Mouse (Mus musculus) ES-Bruce4 (cell line): ENCODE results near the gene Mrps27. TPM values are rescaled to one million over a fixed set of nuclear protein-coding genes. Genes with fewer than 3 reads are reported as not detected.

Experiments
- H3K27ac ChIP-seq: 2 replicates; pipeline ENCODE4 v1.5.1; 2012; ENCODE audit warnings: low read length, inconsistent platforms; ENCODE audit not compliant: insufficient read depth
- H3K27me3 ChIP-seq: 2 replicates; pipeline ENCODE4 v1.6.1; 2012; ENCODE audit warnings: mild to moderate bottlenecking, low read length, inconsistent platforms; ENCODE audit not compliant: control insufficient read depth, poor library complexity, insufficient read depth, severe bottlenecking
- H3K36me3 ChIP-seq: 2 replicates; pipeline ENCODE4 v1.6.1; 2012; ENCODE audit warnings: inconsistent platforms, mild to moderate bottlenecking, low read length, moderate library complexity; ENCODE audit not compliant: control insufficient read depth, poor library complexity, insufficient read depth, severe bottlenecking
- H3K4me1 ChIP-seq: one replicate; pipeline ENCODE4 v1.8.1; 2011; ENCODE audit warnings: low read length; ENCODE audit not compliant: control insufficient read depth, insufficient read depth
- H3K4me3 ChIP-seq: 2 replicates; pipeline ENCODE4 v1.5.1; 2011; ENCODE audit warnings: low read depth, mild to moderate bottlenecking, low read length
- H3K9ac ChIP-seq: 2 replicates; pipeline ENCODE4 v1.6.1; 2012; ENCODE audit warnings: low read depth, mild to moderate bottlenecking, inconsistent platforms; ENCODE audit not compliant: poor library complexity, severe bottlenecking
- H3K9me3 ChIP-seq: replicated peaks from 2 replicates; pipeline ENCODE4 v1.6.1; 2012; ENCODE audit warnings: mild to moderate bottlenecking, low read length, inconsistent platforms; ENCODE audit not compliant: control insufficient read depth, poor library complexity, insufficient read depth, severe bottlenecking
- CTCF ChIP-seq: IDR thresholded peaks from one replicate; pipeline ENCODE4 v1.8.1; 2011; ENCODE audit warnings: low read depth, low read length
- EP300 ChIP-seq: IDR thresholded peaks from 2 replicates; pipeline ENCODE4 v1.6.1; 2011; ENCODE audit warnings: low read depth, low read length; ENCODE audit not compliant: insufficient read depth
- POLR2A ChIP-seq: IDR thresholded peaks from one replicate; pipeline ENCODE4 v1.8.1; 2011; ENCODE audit warnings: low read length; ENCODE audit not compliant: insufficient read depth
- polyA plus RNA-seq: library from polyadenylated mRNA; stranded (reverse); fragments of >200 nt; gene quantifications from 2 replicates; pipeline ENCODE4 v1.2.4, GENCODE M21; 2011; ENCODE audit warnings: low read depth; ENCODE audit not compliant: missing spikeins, insufficient read depth, insufficient read length

Mrps27 gene
- polyA plus RNA-seq, 1 experiment, result 63.1 TPM

- Histone ChIP-seq H3K4me3 (no peak overlapping the region), H3K27ac (no peak overlapping the region), H3K27me3 (no peaks in the 10 kb centered on the region), H3K9me3 (no peaks in the 10 kb centered on the region), H3K4me1 (peaks cover 3% of the 10 kb centered on the region), H3K9ac (no peak overlapping the region), H3K36me3 (peaks cover 9% of the 10 kb centered on the region)
- TF ChIP-seq EP300 (no peak), POLR2A (no peak), CTCF (no peak)
Measured at GRCm38 (mm10) chr13:99412477-99413080, 68.0 kb downstream of the Mrps27 start.

- no peaks in the 10 kb centered on the region for H3K27me3 ChIP-seq
- TF ChIP-seq POLR2A (no peak), EP300 (peak; percentile 40; the same call in 1 of the 2 replicates)
- H3K36me3 ChIP-seq, result peaks cover 9% of the 10 kb centered on the region
- H3K9ac ChIP-seq, result no peak overlapping the region
- H3K4me1 ChIP-seq, result peaks cover 3% of the 10 kb centered on the region
- H3K4me3 ChIP-seq, result no peak overlapping the region
- no peak overlapping the region for H3K27ac ChIP-seq
- H3K9me3 ChIP-seq, result no peaks in the 10 kb centered on the region
Measured at GRCm38 (mm10) chr13:99413481-99414351, 69.1 kb downstream of the Mrps27 start.

GRCm38 (mm10) chr13:99414352-99414742 is 69.8 kb downstream of the Mrps27 start:
- H3K4me1 ChIP-seq, result peaks cover 3% of the 10 kb centered on the region
- TF ChIP-seq EP300 (no peak), CTCF (no peak), POLR2A (no peak)
- no peak overlapping the region for H3K4me3 ChIP-seq
- no peaks in the 10 kb centered on the region for H3K9me3 ChIP-seq
- no peak overlapping the region for H3K27ac ChIP-seq
- H3K9ac ChIP-seq, result no peak overlapping the region
- H3K27me3 ChIP-seq, result no peaks in the 10 kb centered on the region
- H3K36me3 ChIP-seq, result peaks cover 9% of the 10 kb centered on the region

DNA sequence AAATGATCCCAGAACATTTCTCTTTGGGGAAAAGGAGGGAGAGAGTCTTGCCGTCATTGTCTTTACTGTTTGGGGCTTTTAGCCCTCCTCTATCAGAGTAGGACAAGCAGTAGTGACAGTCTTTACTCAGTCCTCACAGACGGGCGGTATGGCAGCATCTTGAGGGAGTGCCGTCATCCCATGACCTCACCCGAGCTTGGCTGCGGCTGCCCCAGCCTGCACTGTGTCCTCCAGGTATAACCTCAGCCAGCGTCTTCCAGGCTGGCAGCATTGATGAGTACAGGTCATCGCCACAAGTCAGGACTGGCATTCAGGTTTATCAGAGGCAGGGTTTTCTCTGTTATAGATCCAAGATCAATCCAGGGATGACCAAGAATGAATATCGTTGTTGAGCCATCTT is 72.0 kb downstream of the Mrps27 start:
- Histone ChIP-seq H3K36me3 (no peaks in the 10 kb centered on the region; the same call in none of the 2 replicates), H3K27ac (no peak overlapping the region), H3K4me3 (no peak overlapping the region), H3K27me3 (no peaks in the 10 kb centered on the region), H3K4me1 (peaks cover 3% of the 10 kb centered on the region), H3K9ac (no peak overlapping the region), H3K9me3 (no peaks in the 10 kb centered on the region)
- TF ChIP-seq EP300, result no peak
- no peak for TF ChIP-seq POLR2A
- TF ChIP-seq CTCF, result no peak

GRCm38 (mm10) chr13:99423581-99423980 is 79.0 kb downstream of the Mrps27 start:
- H3K27me3 ChIP-seq, result no peaks in the 10 kb centered on the region
- TF ChIP-seq POLR2A, result no peak
- TF ChIP-seq EP300, result no peak
- no peak for TF ChIP-seq CTCF
- H3K4me3 ChIP-seq, result no peak overlapping the region
- H3K9me3 ChIP-seq, result no peaks in the 10 kb centered on the region
- no peak overlapping the region for H3K27ac ChIP-seq
- no peak overlapping the region for H3K9ac ChIP-seq
- H3K4me1 ChIP-seq, result no peaks in the 10 kb centered on the region
- peaks cover 11% of the 10 kb centered on the region for H3K36me3 ChIP-seq
